Mouse (Mus musculus) heart, embryonic 13.5 days (tissue): ENCODE measurements at regions not wholly inside any gene's neighbourhood (a gene's known extent, or its start where the extent isn't known, plus 50 kb on each side); places are given as distances from the start of the nearest gene placed in this dataset.
"Not testable (repeated sequence)": the region's sequence is repeated elsewhere in the genome, so short reads cannot be mapped to it uniquely, and the experiment has no call there.

Experiments used
- ATAC-seq: fragments of 200-750 bp; cut with Nextera tagmentation; 2 replicates; pipeline ENCODE4 v1.8.0; 2017; ENCODE audit warnings: moderate TSS enrichment; ENCODE audit not compliant: insufficient number of reproducible peaks, low FRiP score, low TSS enrichment; ENCODE audit errors: extremely low read depth
- H3K27ac ChIP-seq: fragments of 300-500 bp; sonication (generic); replicated peaks from 2 replicates; pipeline ENCODE4 v1.5.1; 2015; ENCODE audit warnings: moderate library complexity, mild to moderate bottlenecking, inconsistent platforms
- H3K27me3 ChIP-seq: fragments of 300-500 bp; sonication (generic); replicated peaks from 2 replicates; pipeline ENCODE4 v1.6.1; 2015; ENCODE audit warnings: mild to moderate bottlenecking, inconsistent platforms
- H3K36me3 ChIP-seq: fragments of 300-500 bp; sonication (generic); 2 replicates; pipeline ENCODE4 v1.6.1; 2015; ENCODE audit warnings: mild to moderate bottlenecking, inconsistent platforms
- H3K4me1 ChIP-seq: fragments of 300-500 bp; sonication (generic); 2 replicates; pipeline ENCODE4 v1.6.1; 2015; ENCODE audit warnings: inconsistent platforms
- H3K4me2 ChIP-seq: fragments of 300-500 bp; sonication (generic); 2 replicates; pipeline ENCODE4 v1.6.1; 2015; ENCODE audit warnings: inconsistent platforms, mild to moderate bottlenecking, moderate library complexity
- H3K4me3 ChIP-seq: fragments of 300-500 bp; sonication (generic); 2 replicates; pipeline ENCODE4 v1.5.1; 2015; ENCODE audit warnings: moderate library complexity, mild to moderate bottlenecking, inconsistent platforms
- H3K9ac ChIP-seq: fragments of 300-500 bp; sonication (generic); 2 replicates; pipeline ENCODE4 v1.6.1; 2015; ENCODE audit warnings: inconsistent platforms, mild to moderate bottlenecking, moderate library complexity
- H3K9me3 ChIP-seq: fragments of 300-500 bp; sonication (generic); 2 replicates; pipeline ENCODE4 v1.6.1; 2016; ENCODE audit warnings: inconsistent platforms
- WGBS: fragments of 180-500 bp; shearing (Covaris S2); methylation state at CpG from one replicate; pipeline ENCODE4 v1.1.7; 2015; ENCODE audit warnings: mixed read lengths; 5-methylcytosine and 5-hydroxymethylcytosine counted together

DNA sequence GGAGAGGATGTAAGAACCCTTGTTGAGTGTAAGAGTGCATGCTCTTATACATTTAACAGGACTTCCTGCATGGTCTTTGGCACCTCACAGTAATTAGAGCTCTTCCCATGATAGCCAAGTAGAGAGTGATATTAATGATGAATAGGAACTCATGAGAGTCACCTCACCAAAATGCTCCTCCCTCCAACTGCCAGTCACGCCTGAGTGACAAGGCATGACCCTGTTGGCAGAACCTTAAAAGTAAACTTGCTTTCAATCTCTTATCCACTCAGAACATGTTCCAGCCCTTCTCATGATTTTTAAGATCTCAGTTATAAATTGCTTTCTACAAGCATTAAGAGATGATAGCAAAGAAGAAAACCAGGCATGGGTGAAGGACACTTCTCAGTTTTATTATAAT is 291.8 kb downstream of the Tox3 start:
- no peaks in the 10 kb centered on the region for H3K27me3 ChIP-seq
- H3K4me2 ChIP-seq: no peak overlapping the region

DNA sequence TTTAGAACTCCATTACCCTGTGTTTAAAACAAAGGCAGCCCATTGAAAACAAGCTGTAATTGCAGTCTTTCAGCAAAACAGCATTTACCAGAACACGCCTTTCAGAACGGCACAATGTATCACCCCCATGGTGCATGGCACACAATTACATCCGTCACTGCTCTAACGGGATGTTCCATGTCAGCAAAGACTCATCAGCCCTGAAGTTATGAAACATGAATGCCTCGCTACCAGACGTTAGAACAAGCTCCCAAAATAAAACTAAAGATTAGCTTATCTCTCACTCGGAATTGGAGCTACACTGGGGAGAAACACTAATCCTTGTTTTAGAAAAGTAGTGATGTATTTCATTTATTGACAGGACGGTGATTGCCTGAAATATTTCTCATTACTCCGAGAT is 301.4 kb downstream of the Tox3 start:
- Histone ChIP-seq H3K9me3 (no peaks in the 10 kb centered on the region), H3K4me1 (peaks cover 22% of the 10 kb centered on the region), H3K27ac (no peak overlapping the region), H3K4me2 (peak overlapping the region; percentile 33), H3K36me3 (no peaks in the 10 kb centered on the region), H3K9ac (no peak overlapping the region), H3K27me3 (no peaks in the 10 kb centered on the region), H3K4me3 (no peak overlapping the region)
- WGBS: 35% methylated on average over 9 of the region's 9 CpGs
- ATAC-seq: no peak

More for the DNA sequence above, 291.8 kb downstream of the Tox3 start:
- Histone ChIP-seq H3K27ac (no peak overlapping the region), H3K4me1 (0 out of 2 replicates have a peak, but pooled peaks cover 9% of the 10 kb centered on the region), H3K9ac (no peak overlapping the region), H3K9me3 (no peaks in the 10 kb centered on the region), H3K36me3 (no peaks in the 10 kb centered on the region), H3K4me3 (no peak overlapping the region)
- 75% methylated on average over 1 of the region's 1 CpGs for WGBS
- no peak for ATAC-seq

DNA sequence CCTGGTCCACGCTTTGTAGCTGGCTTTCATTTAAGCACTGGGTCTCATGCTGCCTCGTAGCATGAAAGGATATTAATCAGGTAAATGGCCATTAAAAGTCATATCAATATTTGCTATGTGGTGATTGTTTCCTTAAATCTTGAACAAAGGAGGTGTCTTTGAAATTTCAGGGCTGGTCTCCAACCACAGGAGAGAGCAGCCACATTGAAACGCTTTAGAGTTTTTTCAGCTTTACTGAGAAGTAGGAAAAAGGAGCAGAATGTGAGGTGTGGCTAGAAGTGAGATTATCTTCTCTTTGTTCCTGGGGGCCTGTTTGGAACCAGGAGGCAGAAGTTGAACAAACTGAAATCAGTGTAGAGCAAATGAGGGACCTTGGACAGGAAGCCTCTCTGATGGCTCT is 311.7 kb downstream of the Tox3 start:
- no peaks in the 10 kb centered on the region for H3K27me3 ChIP-seq
- WGBS: 77% methylated on average over 3 of the region's 3 CpGs
- no peak for ATAC-seq

DNA sequence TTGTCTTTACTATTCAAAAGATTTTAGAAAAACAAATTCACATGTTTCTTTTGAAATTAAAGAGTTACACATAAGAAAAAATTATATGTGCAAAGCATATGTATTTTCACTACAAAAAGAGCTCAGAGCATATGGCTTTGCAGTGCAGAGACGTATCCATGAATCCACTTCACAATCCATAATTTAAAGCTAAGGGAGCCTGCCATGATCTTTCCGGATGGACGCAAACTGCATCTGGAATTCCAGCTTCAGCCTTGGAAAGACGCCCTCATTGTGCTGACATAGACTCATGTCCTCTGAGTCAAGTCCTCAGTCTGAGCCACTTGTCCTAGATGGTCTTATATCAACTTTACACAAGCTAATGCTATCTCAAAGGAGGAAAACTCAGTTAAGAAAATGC is 315.6 kb downstream of the Tox3 start:
- ATAC-seq: no peak

More for the DNA sequence above, 311.7 kb downstream of the Tox3 start:
- no peak overlapping the region for H3K4me3 ChIP-seq
- H3K9ac ChIP-seq: no peak overlapping the region
- H3K4me2 ChIP-seq: no peak overlapping the region
- H3K9me3 ChIP-seq: no peaks in the 10 kb centered on the region
- no peaks in the 10 kb centered on the region for H3K36me3 ChIP-seq
- no peak overlapping the region for H3K27ac ChIP-seq
- H3K4me1 ChIP-seq: no peaks in the 10 kb centered on the region

DNA sequence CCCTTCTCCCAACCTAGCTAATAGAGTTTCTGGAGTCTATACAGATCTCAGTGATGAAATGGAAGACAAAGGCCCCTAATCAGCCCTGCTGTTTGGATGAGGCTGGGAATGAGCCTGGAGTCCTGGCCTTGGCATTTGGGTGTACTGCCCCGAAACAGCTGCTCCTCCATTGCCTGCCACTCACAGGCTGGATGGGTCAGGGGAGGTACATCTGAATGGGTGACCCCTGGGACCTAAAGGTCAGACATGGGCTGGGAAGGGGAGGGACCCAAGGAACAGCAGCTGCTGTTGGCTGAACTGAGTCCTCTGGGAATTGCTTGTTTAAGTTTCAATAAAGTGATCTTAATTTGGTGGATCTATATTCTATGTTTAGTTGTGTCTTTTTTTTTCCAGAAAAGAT is 316.9 kb downstream of the Tox3 start:
- Histone ChIP-seq H3K4me1 (peaks cover under 1% of the 10 kb centered on the region; the same call in 1 of the 2 replicates), H3K9ac (no peak overlapping the region), H3K4me3 (no peak overlapping the region), H3K27ac (no peak overlapping the region), H3K9me3 (no peaks in the 10 kb centered on the region), H3K27me3 (no peaks in the 10 kb centered on the region), H3K4me2 (no peak overlapping the region), H3K36me3 (no peaks in the 10 kb centered on the region)
- whole genome bisulfite sequencing: 56% methylated on average over 1 of the region's 1 CpGs
- ATAC-seq: no peak

More for the DNA sequence above, 315.6 kb downstream of the Tox3 start:
- no peaks in the 10 kb centered on the region for H3K9me3 ChIP-seq
- H3K4me1 ChIP-seq: no peaks in the 10 kb centered on the region
- no peak overlapping the region for H3K4me2 ChIP-seq
- no peak overlapping the region for H3K27ac ChIP-seq
- no peaks in the 10 kb centered on the region for H3K36me3 ChIP-seq
- 87% methylated on average over 4 of the region's 4 CpGs for WGBS
- no peak overlapping the region for H3K4me3 ChIP-seq
- no peaks in the 10 kb centered on the region for H3K27me3 ChIP-seq
- H3K9ac ChIP-seq: no peak overlapping the region

DNA sequence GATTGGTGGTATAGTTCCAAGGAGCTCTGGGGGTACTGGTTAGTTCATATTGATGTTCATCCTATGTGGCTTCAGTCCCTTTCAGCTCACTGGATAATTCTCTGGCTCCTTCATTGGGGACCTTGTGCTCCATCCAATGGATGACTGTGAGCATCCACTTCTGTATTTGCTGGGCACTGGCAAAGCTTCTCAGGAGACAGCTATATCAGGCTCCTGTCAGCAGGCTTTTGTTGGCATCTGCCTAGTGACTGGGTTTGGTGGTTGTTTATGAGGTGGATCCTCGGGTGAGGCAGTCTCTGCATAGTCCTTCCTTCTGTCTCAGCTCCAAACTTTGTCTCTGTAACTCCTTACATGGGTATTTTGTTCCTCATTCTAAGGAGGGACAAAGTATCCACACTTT is 330.2 kb downstream of the Tox3 start:
- peaks cover 22% of the 10 kb centered on the region for H3K4me1 ChIP-seq
- H3K27ac ChIP-seq: 0 out of 2 replicates have a peak overlapping the region, but pooled peaks have one; percentile 20
- H3K4me3 ChIP-seq, H3K9ac ChIP-seq, H3K9me3 ChIP-seq, H3K27me3 ChIP-seq, ATAC-seq, H3K4me2 ChIP-seq, H3K36me3 ChIP-seq: not testable (repeated sequence)
- WGBS: 19% methylated on average over 1 of the region's 1 CpGs

DNA sequence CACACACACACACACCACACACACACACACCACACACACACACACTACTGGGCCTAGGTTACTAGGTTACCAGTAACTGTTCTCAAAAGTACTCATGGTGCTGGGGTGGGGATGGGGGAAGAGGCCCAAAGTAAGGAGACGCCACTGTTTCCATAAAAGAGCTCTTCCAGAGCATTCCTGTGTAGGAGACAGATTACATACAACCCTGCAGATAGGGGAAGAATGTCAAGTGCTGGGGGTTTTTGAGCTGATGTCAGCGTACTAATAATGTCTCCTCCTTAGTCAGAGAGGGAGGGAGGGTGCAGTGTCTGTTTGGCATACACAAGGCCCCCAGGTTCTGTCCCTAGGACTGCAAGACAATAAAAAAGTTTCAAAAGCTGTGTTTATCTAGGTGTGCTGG is 334.4 kb downstream of the Tox3 start:
- no peak overlapping the region for H3K4me3 ChIP-seq
- no peaks in the 10 kb centered on the region for H3K27me3 ChIP-seq
- ATAC-seq: peak; percentile 84; the same call in 1 of the 2 replicates
- H3K27ac ChIP-seq: peak overlapping the region; percentile 95
- peaks cover 39% of the 10 kb centered on the region for H3K4me1 ChIP-seq
- H3K9ac ChIP-seq: peak overlapping the region; percentile 62; the same call in 1 of the 2 replicates
- no peaks in the 10 kb centered on the region for H3K9me3 ChIP-seq
- no peak overlapping the region for H3K4me2 ChIP-seq
- 16% methylated on average over 2 of the region's 2 CpGs for WGBS
- no peaks in the 10 kb centered on the region for H3K36me3 ChIP-seq

DNA sequence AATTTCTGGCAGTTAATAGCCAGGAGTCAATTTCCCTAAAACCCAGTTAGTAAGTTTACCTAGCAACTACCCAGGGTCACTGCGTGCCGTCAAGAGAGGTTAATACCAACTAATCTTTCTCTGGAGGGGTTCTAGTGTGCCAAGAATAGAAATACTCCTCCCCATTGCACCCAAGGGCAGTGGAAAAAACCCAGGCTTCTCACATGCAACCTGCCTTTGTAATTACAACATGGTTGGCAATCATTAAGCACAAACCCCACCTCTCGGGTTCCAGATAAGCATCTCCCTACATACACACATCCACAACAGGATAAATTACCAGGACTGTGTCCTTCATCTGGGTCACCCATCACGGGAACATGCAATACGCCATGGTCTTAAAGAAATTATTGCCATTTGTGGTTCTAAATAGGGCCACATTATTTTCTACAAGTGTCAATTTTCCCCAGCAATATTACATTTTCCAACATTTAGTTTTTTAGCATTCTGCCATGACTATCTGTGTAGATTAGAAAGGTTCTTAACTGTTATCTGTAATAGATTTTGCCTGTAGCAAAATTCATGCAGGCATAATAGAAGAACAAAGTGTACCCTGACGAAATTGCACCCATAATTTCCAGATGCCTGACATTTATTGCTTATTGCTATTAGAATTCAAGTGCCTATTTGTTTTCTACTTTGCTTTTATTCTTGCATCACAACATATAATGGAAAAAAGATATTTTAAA is 336.3 kb downstream of the Tox3 start:
- Histone ChIP-seq H3K9me3 (peaks cover 2% of the 10 kb centered on the region; the same call in 1 of the 2 replicates), H3K27ac (peak overlapping the region; percentile 76), H3K4me3 (no peak overlapping the region), H3K27me3 (no peaks in the 10 kb centered on the region), H3K4me2 (no peak overlapping the region), H3K4me1 (peaks cover 34% of the 10 kb centered on the region), H3K36me3 (no peaks in the 10 kb centered on the region), H3K9ac (no peak overlapping the region)
- 52% methylated on average over 6 of the region's 6 CpGs for whole genome bisulfite sequencing
- no peak for ATAC-seq

DNA sequence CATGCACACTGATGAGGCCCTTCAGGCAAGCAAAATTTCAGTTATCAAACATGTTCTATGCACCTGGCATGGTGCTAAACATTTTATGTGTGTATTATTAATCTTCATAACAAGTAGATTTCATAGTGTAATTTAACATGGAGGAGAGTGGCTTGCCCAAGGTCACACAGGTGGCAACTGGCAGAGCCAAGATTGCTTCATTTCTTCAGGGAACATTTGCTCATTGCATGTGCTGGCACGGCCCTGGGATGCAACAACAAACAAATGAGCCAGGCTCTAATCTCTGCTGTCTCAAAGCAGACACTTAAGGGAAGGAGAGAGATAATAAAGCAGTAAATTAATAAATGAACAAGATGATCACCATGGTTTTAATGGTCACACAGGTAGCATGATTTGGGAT is 338.7 kb downstream of the Tox3 start:
- Histone ChIP-seq H3K27ac (no peak overlapping the region), H3K4me1 (peaks cover 30% of the 10 kb centered on the region), H3K9ac (no peak overlapping the region), H3K9me3 (peaks cover 5% of the 10 kb centered on the region; the same call in 1 of the 2 replicates), H3K36me3 (no peaks in the 10 kb centered on the region), H3K4me3 (no peak overlapping the region), H3K4me2 (no peak overlapping the region), H3K27me3 (no peaks in the 10 kb centered on the region)
- ATAC-seq: no peak
- WGBS: 70% methylated on average over 1 of the region's 1 CpGs

DNA sequence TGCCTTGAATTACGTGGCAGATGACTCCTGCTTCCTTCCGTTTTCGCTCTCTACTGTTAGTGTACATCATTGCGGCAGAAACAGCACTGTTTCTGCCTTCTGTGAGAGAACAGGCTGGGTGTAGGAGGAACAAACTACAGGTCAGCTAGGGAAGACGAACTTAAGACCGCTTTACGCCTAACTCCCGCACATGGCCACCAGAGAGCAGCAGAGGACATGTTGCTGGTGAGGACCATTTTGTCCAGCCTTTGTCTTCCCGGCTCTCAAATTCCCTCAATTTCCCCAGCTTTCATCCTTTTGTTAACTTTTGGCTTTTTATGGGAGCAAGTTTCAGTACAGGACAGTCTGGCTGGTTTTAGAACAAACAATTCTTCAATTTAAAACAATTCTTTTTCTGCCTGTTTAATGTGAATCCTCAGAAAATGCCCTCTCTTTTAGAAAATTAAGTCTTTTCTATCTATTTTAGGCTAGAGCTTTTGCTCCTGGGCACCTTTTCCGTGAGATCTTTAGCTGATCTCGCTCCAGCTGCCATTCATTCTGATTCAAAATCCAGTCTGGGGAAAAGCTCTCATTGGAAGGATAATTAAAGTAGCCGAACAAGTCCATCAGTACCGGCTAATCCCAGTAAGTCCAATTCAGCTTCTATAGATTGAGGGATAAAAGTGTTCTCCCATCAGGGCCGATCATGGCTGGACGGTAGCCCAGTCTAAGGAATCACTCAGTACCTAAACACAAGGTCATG is 347.1 kb downstream of the Tox3 start:
- Histone ChIP-seq H3K9me3 (no peaks in the 10 kb centered on the region), H3K27me3 (no peaks in the 10 kb centered on the region), H3K4me3 (no peak overlapping the region), H3K27ac (no peak overlapping the region), H3K9ac (no peak overlapping the region), H3K4me2 (no peak overlapping the region), H3K4me1 (0 out of 2 replicates have a peak, but pooled peaks cover 3% of the 10 kb centered on the region), H3K36me3 (no peaks in the 10 kb centered on the region)
- 41% methylated on average over 15 of the region's 15 CpGs for whole genome bisulfite sequencing
- no peak for ATAC-seq

DNA sequence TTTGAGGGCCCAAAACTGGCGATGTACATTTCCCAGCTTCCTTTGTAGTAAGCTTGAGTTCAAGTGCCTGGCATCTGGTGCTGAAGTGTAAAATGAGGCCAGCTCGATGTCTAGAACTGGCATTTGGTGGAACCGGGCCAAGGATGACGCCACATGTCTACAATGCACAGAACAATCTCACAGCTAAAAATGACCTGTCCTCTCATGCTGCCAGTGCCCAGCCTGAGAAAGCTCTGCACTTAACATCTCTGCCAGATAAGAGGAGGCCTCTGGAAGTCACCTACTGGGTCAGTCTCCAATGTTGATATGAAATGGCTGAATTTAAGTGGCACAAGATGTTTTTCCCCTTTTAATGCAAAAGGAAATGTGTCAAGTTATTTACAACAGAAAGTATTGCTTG is 354.4 kb downstream of the Tox3 start:
- Histone ChIP-seq H3K4me1 (peaks cover 18% of the 10 kb centered on the region), H3K9ac (no peak overlapping the region), H3K9me3 (no peaks in the 10 kb centered on the region), H3K4me3 (no peak overlapping the region), H3K36me3 (no peaks in the 10 kb centered on the region), H3K27me3 (no peaks in the 10 kb centered on the region), H3K4me2 (no peak overlapping the region), H3K27ac (peak overlapping the region; percentile 93)
- 37% methylated on average over 4 of the region's 4 CpGs for WGBS
- peak; percentile 84; the same call in 1 of the 2 replicates for ATAC-seq
